Mouse (Mus musculus) thymus, postnatal 25 days (tissue): ENCODE measurements around the gene Ppp1r9b.

Experiments used
- DNase-seq: peaks from one replicate; pipeline ENCODE4 v3.0.0; 2022

Ppp1r9b gene

DNA sequence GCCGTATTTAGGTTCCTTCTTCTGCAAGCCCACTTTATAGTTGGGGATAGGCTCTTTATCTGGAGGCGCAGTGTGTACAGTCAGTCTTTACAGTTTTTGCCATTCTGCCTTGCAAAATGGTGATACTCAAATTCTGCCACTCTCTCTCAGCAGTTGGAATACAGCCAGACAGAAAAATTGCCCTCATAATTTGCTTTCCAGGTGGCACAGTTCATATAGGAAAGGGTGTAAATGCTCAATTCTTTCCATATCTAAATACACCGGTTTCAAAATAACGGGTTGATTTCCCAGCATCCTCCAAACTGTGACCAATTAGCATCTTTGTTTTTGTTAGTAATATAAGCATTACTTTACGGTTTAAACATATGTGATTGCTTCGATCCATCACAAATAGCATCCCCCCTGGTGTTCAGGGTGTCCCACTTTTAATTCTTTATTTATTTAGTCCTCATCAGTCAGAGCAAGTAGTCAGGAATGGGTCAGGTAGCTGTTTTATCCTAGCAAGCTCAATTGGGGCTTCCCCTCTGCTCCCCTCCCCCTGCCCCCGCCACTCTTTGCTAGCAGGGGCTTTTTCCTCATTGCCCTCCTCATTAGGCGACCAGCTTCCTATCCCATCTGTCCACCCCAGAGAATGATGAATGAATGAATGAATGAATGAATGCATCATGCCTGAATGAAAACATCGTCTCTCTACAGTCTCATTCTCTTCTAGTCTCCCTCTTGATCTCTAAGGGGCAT is 12.5 kb upstream of the Ppp1r9b start:
- DNase-seq = no peak

DNA sequence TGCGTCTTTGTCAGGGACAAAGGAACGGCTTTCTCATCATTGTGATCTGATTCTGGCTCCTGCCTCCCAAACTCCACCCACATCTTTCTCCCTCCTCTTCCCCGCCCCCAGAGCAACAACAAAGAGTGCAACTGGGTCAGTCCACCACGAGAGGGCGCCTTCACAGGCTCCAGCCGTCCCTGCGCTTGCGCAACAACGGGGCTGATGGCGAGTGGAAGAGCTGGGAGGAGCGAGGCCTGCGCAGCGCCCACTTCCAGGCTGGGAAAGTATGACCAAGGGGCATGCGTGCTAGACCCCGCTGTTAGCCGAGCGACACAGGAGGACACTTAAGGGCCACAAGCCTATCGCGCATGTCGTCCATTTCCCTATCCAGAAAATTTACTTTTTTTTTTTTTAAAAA is 11.9 kb upstream of the Ppp1r9b start:
- DNase-seq = peak; percentile 97

DNA sequence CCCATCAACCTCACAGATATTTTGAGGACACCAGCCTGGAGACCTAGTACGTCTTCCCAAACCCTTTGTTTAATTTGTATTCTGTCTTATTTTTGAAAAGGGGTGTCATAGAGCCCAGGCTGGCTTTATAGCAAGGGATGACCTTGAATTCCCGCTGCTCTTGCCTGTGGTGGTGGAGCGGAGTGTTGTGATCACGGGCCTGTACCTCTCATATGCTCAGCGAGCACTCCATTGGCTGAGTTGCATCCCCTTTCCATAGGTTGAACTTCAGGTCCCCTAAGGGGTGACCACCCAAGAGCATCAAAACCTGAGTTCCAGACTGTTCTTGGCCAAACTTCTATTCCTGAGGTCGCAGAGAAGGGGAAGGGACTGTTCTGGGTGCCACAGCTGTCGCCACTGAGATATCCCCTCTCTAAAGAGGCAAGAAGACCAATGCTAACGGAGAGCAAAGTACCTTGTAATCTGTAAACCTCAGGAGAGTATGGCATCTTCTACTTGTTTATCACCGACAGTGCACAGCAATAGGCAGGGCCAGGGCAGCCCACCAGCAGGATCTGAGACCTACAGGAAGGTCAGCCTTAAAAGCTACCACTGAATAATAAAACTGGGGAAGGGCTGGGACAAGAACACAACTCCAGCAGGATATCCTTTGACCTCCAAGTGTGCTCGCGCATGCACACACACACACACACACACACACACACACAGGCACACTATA is 11.2 kb upstream of the Ppp1r9b start:
- DNase-seq = no peak

DNA sequence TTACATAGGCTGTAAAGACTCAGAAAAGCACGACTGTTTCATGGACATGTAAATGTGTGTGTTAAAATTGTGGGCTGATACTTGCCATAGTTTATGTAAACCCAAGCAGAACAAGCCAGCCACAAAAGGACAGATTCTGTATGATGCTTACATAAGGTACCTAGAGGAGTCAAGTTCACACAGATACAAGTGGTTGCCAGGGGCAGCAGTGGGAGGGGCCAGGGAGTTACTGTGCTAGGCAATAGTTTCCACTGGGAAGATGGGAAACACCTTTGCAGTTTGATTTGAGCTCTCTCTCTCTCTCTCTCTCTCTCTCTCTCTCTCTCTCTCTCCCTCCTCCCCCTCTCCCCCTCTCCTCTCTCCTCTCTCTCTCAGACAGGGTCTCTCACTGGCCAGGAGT is 5.7 kb upstream of the Ppp1r9b start:
- DNase-seq = no peak

DNA sequence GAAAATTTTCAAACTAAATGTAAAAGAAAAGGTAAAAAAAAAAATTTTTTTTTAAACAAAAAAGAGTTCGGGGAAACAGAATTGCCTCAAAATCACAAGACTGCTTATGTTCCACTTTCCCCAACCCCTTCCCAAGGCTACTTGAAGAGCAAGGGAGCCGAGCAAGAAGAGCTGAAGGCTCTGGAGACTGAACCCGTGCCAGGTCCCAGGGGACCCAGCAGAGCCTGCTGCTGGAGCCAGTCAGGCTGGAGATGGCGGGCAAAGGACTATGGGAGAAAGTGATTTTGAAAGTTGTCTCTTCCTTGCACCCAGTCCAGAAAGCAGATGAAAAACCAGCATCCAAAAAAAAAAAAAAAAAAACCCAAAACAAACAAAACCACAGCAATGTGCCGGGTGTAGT is 5.0 kb upstream of the Ppp1r9b start:
- DNase-seq = no peak

DNA sequence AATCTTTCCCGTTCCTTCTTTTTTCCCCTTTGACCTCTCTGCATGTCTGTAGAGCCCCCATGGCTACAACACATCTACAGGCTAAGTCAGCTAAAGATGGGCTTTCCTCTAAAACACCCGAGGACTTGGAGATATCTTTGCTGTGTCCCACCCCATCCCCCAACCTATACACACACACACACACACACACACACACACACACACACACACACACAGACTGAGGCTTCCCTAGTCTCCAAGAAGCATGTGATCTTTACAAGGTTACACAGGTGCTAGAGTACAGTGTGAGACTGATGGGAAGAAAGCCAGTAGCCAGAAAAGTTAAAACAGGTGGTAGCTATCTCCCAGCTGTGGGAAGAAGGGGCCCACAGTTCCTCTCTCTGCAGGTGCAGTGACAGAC is 4.4 kb upstream of the Ppp1r9b start:
- no peak for DNase-seq

DNA sequence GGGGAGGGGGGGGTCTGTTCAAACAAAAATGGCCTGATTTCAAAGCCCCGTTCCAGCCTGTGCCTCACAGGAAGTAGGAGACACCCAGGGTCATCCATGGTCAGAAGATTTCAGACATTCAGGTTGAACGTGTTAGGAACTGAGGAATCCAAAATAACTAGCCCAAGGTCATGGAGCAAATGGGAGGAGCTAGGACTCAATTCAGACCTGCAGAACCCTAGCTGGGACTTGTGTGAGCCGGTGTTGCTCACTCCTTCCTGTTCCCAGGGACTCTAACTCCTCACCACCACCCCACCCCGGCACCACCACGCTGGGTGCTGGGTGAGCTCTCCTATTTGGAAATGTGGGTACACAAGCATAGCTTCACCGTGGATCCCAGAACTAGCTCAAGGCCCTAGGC is 3.5 kb upstream of the Ppp1r9b start:
- DNase-seq = no peak

DNA sequence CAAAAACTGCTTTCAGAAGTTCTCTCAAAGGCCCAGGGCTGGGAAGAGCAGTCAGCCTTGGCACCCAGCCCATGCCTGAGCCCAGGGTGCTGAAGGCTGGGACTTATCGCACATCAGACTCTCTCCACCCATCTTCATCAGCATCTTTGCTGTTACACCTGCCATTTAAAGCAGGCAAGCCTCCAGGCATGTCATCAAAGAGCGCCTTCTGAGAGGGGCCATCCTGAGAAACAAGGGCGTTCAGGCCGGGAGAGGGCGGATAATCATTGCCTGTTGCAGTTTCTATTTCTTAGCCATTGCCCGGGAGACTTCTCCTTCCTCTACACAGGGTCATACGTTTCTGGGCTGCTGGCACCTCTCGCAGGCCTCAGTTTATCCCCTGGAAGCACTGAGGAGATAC is 3.0 kb upstream of the Ppp1r9b start:
- no peak for DNase-seq

DNA sequence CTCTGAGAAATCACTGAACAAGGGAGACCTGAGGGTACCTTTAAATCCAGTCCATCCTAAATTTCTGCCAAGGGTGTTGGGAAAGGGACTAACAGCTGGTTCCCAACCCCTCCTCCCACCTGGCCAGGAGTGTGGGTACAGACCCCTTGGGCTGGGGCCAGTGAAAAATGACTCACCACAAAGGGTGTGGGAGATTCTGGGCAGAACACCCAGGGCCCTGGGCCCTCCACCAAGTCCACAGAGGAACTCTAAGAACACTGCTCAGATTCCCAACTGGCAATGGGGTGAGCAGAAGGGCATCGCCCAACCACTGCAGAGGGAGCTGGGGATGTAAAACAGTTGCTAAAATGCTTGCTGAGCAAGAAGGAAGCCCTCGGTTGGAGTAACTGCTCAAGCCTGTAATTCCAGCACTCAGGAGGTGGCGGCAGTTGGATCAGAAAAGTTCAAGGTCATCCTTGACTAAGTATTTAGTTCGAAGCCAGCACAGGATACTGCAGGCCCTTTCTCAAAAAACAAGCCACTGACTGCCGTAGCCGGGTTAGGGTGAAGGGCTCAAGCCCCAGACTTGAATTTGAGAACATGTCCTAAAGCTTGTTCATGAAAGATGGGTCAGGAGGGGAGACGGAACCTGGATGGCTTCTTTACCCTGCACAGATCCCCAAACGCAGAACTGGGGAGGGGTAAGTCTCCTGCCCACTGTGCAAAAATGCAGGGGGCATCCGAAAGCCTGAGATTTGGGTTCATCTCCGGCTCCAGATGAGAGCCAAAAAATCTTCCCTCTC is 1.9 kb upstream of the Ppp1r9b start:
- peak; percentile 47 for DNase-seq

DNA sequence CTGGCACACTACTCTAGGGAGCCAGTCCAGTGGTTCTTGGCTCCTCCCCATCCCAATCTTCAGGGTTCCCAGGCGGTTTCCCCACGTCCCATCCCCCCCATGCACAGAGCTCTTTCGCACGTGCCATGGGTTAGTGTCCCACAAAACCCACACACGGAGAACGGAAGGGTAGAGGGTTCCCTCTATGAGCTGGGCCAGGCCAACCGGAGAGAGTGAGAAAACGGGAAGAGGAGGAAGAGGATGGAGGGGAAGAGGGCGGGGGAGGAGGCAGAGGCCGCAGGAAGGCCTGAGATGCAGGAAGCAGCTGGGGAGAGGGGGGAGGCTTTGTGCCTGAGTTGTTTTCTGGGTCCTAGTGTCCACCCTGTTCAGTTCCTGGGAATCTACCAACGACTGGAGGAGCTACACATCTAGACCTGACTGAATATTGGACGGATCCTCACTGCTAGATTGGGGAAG is 1.2 kb upstream of the Ppp1r9b start:
- peak; percentile 81 for DNase-seq

DNA sequence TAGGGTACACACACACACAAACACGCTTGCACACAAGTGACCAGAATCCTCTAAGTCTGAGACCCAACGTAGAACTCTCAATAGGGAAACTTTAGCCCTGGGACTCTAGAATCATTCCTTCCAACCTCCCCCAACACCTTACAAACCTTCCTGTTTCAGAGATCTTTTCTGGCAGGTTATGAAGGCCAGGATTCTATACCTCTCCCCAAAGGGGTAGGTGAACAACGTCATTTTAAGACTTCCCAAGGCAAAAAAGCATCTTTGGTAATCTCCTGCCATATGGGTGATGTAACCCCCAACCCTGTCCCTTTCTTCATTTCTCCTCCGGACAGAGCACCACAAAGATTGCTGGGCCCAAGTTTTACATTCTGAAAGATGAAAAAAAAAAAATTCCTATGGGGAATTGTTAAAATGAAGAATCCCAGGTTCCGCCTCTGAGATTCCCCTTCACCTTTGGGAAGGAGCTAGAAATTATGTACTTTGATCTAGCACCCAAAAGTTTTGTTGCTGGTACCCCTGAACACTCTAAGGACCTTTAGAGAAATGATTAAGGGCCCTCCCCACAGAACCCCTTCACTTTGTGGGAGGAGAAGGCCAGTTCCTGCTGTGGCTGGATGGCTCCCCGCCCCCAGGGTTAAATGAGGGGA is 610 bp upstream of the Ppp1r9b start:
- DNase-seq = no peak

DNA sequence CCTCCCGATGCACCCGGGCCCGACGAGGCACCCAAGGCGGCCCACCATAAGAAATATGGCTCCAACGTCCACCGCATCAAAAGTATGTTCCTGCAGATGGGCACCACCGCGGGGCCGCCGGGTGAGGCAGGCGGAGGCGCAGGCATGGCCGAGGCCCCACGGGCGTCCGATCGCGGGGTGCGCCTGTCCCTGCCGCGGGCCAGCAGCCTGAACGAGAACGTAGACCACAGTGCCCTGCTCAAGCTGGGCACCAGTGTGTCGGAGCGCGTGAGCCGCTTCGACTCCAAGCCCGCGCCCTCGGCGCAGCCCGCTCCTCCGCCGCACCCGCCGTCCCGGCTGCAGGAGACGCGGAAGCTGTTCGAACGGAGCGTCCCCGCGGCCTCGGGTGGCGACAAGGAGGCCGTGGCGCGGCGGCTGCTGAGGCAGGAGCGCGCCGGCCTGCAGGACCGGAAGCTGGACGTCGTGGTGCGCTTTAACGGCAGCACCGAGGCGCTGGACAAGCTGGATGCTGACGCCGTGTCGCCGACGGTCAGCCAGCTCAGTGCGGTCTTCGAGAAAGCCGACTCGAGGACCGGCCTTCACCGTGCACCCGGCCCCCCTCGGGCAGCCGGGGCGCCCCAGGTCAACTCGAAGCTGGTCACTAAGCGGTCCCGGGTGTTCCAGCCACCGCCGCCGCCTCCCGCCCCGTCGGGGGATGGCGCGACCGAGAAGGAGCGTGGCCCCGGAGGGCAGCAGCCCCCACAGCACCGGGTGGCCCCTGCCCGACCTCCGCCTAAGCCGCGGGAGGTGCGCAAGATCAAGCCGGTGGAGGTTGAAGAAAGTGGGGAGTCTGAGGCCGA is 1.0 kb downstream of the Ppp1r9b start:
- DNase-seq = peak; percentile 72

DNA sequence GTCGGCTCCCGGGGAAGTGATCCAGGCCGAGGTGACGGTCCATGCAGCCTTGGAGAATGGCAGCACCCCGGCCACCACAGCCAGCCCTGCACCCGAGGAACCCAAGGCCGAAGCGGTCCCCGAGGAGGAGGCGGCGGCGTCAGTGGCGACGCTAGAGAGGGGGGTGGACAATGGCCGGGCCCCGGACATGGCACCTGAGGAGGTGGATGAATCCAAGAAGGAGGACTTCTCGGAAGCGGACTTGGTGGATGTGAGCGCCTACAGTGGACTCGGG is 1.6 kb downstream of the Ppp1r9b start:
- no peak for DNase-seq

DNA sequence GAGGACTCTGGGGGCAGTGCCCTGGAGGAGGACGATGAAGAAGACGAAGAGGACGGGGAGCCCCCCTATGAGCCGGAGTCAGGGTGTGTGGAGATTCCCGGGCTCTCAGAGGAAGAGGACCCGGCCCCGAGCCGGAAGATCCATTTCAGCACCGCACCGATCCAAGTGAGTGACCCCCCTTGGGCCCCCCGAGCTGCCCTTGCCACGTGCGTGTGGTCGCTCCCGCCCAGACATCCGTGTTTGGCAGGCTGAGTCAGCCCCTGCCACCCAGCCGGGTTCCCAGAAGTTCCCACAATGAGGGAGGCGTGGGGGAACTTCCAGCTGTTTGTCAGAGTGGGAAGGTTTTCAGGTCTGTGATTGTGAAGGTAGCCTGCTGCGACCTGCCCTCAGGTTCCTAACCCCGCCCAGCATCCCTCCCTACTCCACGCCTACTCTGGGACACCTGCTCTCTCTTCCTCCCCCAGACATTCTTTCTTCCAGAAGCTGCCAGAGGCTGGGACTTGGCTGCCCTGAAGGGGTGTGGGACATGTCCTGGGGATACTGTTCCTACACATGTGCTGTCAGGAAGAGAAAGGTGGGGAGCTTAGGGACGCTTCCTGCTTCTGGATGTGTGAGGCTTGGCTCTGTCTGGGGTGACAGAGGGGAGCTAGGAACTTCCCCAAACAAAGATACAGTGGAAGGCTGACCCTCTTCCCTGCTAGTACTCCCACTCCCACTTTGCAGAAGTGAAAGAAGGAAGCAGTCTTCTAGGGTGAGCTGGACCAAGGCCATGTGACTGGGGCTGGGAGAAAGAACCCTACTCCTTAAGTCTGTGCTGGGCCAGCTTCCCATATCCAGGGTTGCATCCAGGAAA is 2.1 kb downstream of the Ppp1r9b start:
- peak; percentile 65 for DNase-seq

DNA sequence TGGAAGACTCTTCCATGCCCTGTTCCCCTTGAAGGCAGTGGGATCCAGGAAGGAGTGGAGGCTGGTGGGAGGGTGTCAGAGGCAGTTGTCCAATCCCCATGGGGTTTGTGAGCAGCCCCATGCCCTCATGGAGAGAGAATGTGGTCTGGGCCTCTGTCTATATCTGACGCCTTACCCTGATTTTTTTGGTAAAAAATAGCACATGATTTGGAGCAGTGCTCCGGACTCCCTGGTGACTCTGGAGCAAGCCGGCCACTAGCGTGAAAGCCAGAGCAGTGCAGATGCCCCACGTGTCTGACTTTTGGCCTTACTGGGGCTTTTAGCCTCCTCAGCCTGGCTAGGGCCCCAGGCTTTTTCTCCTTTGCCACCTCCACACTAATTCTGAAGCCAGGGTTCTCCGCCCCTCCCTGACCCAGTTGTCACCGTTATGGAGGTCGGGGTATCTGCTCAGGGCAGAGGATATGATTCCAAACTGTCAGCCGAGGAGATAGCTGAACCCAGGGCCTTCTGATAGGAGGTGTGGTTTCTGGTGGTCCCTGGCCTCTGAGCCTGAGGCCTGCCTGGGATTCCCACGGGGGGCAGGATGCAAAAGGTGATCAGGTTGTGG is 3.5 kb downstream of the Ppp1r9b start:
- DNase-seq = no peak

DNA sequence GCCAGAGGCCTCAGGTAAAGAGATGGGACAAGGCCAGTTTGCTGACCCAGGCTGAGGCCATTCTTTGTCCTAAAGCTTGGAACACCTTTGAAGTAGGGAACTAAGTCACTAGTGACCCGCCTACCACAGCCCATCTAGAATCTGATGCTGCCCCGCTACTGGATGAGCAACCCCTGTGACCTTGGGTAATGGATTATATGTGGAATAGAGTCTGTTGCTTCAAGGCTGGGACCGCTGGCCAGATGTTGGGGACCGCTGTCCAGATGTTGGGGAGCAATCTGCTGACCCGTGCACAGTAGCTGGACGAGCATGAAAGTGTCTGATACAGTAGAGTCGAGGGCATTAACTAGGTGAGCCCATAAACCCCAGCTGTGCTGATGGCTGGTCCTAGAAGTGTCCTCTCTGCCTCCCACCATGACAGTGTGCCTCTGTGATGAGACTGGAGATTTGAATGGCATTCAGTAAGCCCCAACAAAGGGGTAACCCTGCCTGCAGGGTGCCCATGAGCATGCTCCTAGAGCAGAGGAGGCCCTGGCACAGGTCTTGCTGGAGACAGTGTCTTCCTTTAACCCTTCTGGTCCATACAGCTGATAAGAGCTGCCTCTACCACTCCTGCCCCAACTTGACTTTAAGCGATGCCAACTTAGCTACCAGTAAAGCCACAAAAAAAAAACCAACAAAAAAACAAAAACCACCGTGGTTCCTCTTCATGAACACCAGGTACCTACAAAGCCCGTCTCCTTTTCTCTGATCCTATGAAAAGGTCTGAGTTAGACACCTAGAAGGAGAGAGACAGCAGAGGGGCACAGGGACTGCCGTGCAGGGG is 4.3 kb downstream of the Ppp1r9b start:
- DNase-seq = no peak

DNA sequence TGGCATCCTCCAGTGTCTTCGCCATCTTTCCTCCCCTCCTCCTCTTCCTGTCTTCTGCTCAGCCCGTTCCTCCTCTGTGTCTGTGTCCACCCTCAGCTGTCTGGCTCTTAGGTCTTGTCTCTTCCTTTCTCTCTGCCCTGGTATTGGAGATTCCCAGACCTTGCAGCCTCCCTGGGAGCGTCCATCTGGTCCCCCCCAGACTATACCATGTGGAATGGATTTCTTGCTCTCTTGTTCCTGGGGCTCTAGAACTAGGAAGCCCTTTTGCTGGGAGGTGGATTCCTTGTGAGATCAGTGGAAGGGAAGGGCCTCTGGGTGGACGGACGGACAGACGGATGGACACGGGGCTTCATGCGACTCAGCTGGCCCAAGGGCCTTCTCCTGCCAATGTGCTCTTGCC is 5.3 kb downstream of the Ppp1r9b start:
- DNase-seq = no peak

DNA sequence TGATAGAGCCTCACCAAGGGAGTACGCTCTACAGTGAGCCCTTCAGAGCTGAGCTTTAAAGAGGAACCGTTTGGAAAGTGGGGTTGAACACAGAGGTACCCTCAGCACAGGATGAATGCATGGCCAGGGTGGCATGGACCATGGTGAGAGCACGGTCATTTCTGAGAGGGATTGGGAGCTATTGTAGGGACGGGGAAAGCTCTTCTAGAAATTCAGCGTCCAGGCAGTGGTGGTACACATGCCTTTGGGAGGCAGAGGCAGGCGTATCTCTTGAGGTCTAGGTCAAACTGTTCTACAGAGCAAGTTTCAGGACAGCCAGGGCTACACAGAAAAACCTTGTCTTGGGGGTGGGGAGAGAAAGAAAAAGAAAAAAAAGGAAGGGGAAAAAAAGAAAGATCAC is 6.1 kb downstream of the Ppp1r9b start:
- no peak for DNase-seq

DNA sequence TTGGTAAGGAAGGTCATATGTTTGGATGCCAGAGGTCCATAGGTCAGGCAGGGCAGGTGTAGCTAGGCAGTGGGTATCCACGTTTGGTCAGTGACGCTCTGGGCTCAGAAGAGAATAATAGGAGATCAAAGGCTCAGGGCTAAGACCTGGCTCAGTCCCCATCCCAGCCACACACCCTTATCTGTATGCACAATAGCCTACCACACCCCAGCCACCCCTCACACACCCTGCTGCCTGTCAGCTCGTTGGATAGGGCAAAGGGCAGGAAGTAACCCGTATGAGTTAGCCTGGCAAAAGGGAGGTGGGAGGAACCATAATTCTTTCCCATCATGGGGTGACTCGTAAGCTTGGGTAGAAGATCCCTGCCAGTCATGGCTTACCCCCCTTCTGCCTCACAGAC is 6.8 kb downstream of the Ppp1r9b start:
- no peak for DNase-seq

DNA sequence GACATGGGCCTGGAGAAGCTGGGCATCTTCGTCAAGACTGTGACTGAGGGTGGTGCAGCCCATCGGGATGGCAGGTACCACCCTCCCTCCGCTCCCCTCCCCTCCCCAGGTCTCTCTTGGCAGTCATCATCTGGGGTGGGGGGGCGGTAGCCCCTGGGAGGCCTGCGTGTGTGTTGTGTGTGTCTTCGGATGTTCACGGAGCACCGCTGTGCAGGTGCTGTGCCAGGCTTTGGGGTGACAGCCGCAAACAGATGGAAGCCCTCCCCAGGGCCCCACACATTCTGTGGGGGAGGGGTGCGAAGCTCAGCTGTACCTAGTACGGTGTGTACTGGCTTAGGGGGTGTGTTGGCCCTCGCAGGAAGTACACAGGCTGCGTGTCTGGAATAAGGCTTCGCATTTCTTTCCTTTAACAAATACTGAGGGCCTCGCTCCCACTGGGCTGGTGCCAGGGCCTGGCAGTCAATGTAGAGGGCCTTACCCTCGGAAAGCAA is 7.3 kb downstream of the Ppp1r9b start:
- peak; percentile 93 for DNase-seq
